Mouse (Mus musculus) right cerebral cortex, adult 18-20 months (tissue): ENCODE results near the gene Rtn4rl1.

Source experiments
- DNase-seq: peaks from one replicate; pipeline ENCODE4 v3.0.0; 2022; ENCODE audit warnings: mixed read lengths

The Rtn4rl1 gene

DNA sequence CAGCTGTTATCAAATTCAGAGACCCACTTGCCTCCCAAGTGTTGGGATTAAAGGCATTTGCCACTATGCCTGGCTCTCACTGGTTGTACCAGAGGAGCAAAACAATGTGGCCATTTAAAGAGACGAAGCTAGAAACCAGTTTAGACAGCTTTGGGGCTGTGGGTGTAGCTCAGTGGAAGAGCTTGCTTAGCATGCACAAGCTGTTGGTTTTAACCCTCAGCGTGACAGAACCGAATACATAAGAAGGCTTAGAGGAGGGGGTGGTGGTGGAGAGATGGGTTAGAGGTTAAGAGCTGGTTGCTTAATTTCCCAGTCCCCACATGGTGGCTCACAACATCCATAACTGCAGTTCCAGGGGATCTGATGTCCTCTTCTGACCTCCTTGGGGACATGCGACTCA, 115.1 kb downstream of the Rtn4rl1 start:
- no peak for DNase-seq

DNA sequence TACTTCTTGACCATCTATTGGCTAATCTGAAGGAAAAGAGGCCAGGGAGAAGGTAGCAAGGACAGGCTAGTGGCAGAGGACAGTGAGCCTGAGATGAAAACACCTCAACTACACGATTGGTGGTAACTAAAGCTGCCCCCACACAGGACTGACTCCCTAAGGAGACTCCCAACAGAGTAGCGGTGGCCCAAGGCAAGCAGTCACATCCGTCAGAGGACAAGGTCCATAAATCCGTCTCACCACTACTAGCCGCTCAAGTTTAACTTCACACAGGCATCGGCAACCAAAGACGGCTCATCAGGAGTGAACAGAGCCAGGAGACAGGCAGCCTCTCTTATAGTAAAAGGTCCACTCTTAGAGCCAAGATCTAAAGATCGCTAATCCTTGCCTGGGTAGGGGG, 117.2 kb downstream of the Rtn4rl1 start:
- no peak for DNase-seq

DNA sequence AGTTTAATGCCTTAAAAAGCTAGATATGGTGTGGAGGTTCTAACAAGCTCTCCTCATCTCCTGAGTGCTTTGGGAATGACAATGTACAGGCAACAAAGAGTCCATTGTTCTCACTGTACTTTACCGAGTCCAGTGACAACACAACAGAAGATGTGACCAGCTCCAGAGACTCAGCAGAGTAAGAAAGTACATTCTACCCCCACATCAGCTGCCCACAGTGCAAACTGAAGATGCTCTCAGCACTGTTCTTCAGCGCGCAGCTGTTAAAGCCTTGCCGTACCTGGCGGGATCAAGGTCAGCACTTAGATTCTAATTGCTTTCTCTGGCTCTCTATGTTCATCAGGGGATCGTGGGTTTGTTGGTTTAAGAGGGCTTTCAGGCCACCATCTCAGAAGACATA, 118.2 kb downstream of the Rtn4rl1 start:
- DNase-seq: no peak

DNA sequence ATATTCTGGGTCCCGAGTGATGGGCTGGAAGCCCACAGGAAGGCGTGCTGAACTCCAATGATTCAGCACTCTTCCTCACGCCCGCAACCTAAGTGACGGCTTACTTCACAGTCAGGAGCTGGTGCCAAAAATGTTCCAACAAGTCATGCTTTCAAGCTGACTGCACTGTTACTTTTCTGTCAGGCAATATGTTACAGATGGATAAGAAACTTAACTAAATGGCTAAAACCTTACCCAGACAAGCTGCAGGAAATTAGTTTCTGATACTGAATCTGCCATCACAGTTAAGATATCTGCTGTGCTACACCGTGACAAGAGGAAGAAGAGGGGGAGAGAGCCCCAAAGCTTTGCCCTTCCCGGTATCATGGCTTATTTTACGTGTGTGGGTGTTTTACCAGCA, 120.3 kb downstream of the Rtn4rl1 start:
- peak; percentile 57 for DNase-seq
